Mouse (Mus musculus) naive thymus-derived CD4-positive, alpha-beta T cell, adult 2 months (primary cell): ENCODE measurements around the gene Atp8a2.
A peak's percentile ranks its signal among the peaks of the same experiment; 100 is the strongest.
"Not testable (repeated sequence)": the region's sequence is repeated elsewhere in the genome, so short reads cannot be mapped to it uniquely, and the experiment has no call there.

Experiments
- DNase-seq: peaks from one replicate; pipeline ENCODE4 v3.0.0-alpha.2; 2011; ENCODE audit warnings: low read depth

Gene Atp8a2

DNA sequence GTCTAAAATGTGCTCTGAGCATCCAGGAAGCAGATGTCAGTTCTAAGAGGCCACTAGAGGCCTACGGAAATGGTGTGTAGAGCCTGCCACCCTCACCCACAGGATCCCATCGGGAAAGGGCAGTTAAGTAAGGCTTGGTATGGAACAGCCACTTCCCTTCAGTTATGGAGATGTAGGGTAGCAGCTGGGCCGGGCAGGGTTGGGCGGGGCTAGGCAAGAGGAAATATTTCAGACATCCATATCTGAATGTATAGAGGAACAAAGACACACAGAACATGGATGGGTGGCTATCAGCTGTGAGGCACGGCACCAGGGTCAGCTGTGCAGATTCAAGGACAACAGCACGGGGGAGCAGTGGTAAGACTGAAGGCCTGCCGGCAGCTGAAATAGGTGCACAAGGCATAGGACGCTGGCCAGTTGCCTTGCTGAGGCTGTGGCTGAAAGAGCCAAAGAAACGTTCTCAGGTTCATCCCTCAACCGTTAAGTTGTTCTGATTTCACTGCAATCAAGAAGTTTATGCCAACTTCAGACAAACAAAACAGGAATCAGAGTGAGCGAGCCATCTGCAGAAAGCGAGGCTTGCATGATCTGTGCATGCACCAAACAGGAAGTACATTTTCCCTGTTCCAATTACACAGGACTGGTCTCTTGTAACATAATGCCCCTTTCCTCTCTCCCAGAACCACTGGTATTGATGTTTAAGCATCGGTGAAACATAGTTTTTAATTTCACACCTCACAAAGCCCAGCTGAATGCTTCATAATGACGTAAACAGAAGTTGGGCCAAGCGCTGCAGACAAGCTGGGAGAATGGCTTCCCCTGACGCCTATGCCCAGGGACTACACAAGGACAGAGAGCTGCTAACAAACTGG is 549.9 kb downstream of the Atp8a2 start:
- no peak for DNase-seq

DNA sequence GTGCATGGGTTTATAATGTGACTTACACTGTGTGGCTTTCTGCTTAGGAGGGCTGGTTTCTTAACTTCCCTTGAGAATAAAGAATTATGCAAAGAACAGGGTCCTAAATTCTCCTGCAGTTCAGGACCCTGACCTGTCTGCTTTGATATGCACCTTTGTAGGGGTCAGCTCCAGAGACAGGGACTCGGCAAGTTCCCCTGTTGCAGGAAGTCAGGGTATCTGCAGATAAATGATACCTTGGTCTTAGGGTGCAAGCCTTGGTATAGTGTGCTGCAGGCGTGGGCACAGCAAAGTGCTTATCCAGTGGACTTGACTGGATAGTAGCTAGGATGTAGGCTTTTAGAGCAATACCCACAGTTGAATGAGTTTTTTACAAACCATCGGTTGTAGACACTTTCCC is 552.1 kb downstream of the Atp8a2 start:
- DNase-seq, result no peak

GRCm38 (mm10) chr14:59644166-59644565 is 552.8 kb downstream of the Atp8a2 start:
- no peak for DNase-seq

DNA sequence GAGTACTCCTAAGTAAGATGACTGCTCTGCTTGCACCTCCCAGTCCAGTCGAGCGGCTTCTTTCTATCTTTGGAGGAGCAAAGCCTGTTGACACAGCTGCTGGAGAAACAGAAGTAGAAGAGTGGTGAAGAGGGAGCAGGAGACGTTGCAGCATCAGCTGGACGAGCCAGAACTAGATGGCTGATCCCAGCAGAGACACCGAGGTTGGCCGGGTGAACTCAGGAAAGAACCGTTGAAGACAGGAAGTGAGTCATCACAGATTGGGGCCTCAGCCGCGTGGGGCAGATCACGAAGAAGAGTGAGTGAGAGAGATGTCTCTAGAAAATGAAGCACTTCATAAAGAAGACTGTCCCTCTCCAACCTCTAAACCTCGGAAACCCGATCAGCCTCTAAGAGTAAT is 553.4 kb downstream of the Atp8a2 start:
- peak; percentile 50 for DNase-seq

GRCm38 (mm10) chr14:59641856-59642255 is 555.1 kb downstream of the Atp8a2 start:
- no peak for DNase-seq

DNA sequence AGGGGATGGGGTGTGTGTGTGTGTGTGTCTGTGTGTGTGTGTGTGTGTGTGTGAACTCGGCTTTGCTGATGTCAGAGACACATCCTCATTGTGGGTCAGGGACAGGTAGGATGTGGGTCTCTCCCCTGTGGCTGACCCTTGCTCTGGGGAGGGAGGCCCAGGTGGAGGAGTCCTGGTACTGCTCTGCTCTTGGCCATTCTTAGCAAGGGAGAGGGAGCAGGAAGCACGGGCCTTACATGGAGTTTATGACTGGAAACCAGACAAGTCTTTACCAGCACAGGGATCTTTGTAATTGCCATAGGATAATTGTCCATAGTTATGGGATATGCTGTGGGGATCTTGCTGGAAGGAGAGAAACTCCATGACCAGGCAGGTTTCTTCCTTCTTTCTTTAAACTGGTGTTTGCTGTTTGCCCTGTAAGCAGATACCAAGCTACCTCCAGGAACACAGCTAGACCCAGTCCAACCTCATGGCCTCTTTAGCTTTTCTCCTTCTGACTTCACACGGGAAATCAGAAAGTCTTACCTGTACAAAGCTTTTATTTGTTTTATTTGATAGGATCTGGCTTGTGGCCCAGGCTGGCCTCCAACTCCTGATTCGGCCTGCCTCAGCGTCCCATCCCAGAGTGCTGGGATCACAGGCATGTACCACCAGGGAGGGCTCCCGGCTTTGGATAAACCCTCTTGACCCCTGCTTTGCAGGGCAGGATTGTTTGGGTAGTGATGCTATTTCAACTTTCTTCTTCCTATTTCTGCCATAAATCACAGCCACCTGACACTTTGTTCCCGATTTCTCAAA is 557.9 kb downstream of the Atp8a2 start:
- DNase-seq, result no peak

GRCm38 (mm10) chr14:59633988-59634387 is 563.0 kb downstream of the Atp8a2 start:
- DNase-seq, result no peak

- DNase-seq, result no peak
These were observed 563.6 kb downstream of the Atp8a2 start for GRCm38 (mm10) chr14:59633295-59633898.

DNA sequence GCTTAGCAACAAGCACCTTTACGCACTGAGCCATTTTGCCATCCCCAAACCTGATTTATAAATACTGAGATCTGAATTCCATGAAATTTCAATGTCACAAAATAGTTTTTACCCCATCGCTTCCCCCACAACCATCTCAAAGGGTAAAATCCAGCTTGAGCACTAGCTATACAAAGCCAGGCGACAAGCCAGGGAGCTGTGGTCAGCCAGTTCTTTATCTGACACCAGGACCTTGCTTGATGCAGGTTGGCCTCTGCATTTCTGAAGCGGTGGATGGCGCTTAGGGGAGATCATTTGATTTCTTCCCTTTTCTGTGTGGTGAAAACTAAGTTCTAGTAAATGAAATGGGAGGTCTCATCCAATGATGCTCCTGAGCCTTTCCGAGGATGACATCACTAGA is 564.9 kb downstream of the Atp8a2 start:
- DNase-seq, result no peak

GRCm38 (mm10) chr14:59630096-59630495 is 566.9 kb downstream of the Atp8a2 start:
- DNase-seq, result no peak

GRCm38 (mm10) chr14:59629308-59629707 is 567.7 kb downstream of the Atp8a2 start:
- no peak for DNase-seq

- no peak for DNase-seq
These were observed 569.2 kb downstream of the Atp8a2 start for GRCm38 (mm10) chr14:59627823-59628222.

GRCm38 (mm10) chr14:59627142-59627680 is 569.8 kb downstream of the Atp8a2 start:
- DNase-seq, result no peak

GRCm38 (mm10) chr14:59626711-59627110 is 570.3 kb downstream of the Atp8a2 start:
- no peak for DNase-seq

GRCm38 (mm10) chr14:59625806-59626364 is 571.1 kb downstream of the Atp8a2 start:
- no peak for DNase-seq

- DNase-seq, result no peak
These were observed 571.7 kb downstream of the Atp8a2 start, which contains the start of gene Shisa2 for GRCm38 (mm10) chr14:59625158-59625805. Gene Shisa2 (plus strand): TSS chr14:59625308.

- DNase-seq, result no peak
These were observed 572.6 kb downstream of the Atp8a2 start for GRCm38 (mm10) chr14:59624326-59624885.

GRCm38 (mm10) chr14:59616802-59617201 is 580.2 kb downstream of the Atp8a2 start:
- no peak for DNase-seq

DNA sequence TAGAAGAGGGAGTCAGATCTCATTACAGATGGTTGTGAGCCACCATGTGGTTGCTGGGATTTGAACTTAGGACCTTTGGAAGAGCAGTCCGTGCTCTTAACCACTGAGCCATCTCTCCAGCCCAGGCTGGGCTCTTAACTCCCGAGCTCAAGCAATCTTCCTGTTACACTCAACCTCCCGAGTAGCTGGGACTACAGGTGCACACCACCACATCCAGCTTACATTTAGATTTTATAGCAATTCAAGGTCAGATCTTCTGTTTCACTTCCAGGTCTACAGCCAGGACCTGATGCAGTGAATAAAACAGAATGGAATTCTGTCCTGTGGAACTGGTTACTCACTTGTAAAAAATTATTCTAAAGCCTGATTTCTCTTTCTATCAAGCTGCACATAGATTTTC is 582.8 kb downstream of the Atp8a2 start:
- DNase-seq, result not testable (repeated sequence)

DNA sequence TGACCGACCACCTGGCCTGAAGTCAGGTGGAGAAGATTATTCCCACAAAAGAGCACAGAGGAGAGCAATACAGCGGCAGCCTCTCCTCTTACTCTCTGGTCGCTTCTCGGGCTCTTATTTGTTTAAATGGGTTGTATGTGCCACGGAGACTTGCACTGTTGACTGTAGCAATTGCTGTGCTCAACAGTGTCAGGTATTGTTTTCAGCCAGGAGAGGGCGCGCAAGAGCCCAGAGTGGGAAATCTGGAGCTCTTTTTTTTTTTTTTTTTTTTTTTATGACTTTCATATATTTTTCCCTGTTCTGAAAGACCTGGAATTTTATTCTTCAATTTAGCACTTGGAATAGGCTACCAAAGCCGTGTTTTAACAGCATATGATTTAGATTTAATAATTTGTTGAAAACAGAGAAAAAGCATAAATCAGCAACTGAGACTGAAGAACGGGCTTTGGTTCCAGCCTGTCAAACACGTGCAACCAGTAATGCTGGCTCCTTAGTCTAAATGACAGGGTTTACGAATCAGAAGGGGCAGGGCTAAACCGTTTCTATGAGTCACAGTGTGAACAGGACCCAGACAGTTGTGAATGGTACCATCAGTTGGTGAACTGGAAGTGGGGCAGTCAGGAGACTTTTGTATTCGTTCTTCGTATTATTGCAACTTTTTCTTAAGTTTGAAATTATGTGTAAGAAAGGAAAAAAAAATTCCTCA is 583.9 kb downstream of the Atp8a2 start:
- DNase-seq, result peak; percentile 53
